ENCODE assay signal across 24 mouse cellular contexts in the genomic region with DNA sequence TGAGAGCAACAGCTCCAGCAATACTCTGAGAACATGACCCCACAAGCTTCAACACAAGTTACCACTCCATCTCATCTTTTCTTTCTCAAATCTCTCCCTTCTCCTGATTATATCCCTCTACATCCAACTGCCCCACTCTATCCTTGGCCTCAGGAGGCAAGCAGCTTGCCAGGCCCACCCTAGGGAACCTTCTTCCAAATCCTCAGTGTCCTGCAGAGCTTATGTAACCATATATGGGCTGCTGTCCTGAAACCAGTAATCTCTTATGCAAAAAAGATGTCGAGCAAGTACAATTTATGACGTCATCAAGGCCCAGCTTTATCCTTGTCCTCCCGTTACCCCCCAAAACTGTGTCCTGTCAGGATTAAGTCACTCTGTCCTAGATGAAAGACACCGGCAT.
DNase-seq lines count a peak whose midpoint lies in the region; ATAC-seq and TF ChIP-seq lines count a peak whose summit lies in the region.
"Had no signal": no experiment of that assay in that cellular context is flagged by ENCODE, and none has a peak within 500 bp of the region (broad histone marks: within the 10 kb centered on the region; RNA-seq: fewer than 3 reads in every experiment).

No protein-coding gene starts in this region.

- peak; percentile 60 for DNase-seq in cerebellum, adult 11 months
- peak; percentile 73 to 79 for DNase-seq in cerebellum, adult 2 months
- peak; percentile 77 for DNase-seq in cerebellum, adult 9-11 months
- peak; percentile 69 to 75 for DNase-seq in cerebellum, postnatal 25 days
- DNase-seq in embryonic facial prominence, embryonic 10.5 days (ENCODE audit: low spot score) = no peak
- DNase-seq: adrenal gland, postnatal 10 days; adrenal gland, postnatal 36 days; embryo, embryonic 11 days; gastrocnemius, postnatal 25 days; heart, adult 18-20 months; heart, postnatal 10 days; heart, postnatal 36 days; kidney, adult 11 months; kidney, adult 9 months had no signal

- H3K36me3 ChIP-seq in embryonic facial prominence, embryonic 10.5 days (replicated peaks) = no peaks in the 10 kb centered on the region
- no peaks in the 10 kb centered on the region for H3K36me3 ChIP-seq in forebrain, embryonic 16.5 days (ENCODE audit: control insufficient read depth, insufficient read depth)
- H3K36me3 ChIP-seq: forebrain, embryonic 10.5 days; heart, embryonic 12.5 days; heart, embryonic 15.5 days; hindbrain, embryonic 10.5 days; hindbrain, embryonic 13.5 days; intestine, embryonic 15.5 days had no signal

- H3K27me3 ChIP-seq in cerebellum, adult 2 months (ENCODE audit: control insufficient read depth, insufficient read depth, low read length) = no peaks in the 10 kb centered on the region
- no peaks in the 10 kb centered on the region for H3K27me3 ChIP-seq in embryonic facial prominence, embryonic 10.5 days (replicated peaks; ENCODE audit: low read depth, poor library complexity, severe bottlenecking)
- H3K27me3 ChIP-seq in forebrain, embryonic 16.5 days (replicated peaks; ENCODE audit: control insufficient read depth, insufficient read depth, low read length) = no peaks in the 10 kb centered on the region
- H3K27me3 ChIP-seq: forebrain, embryonic 13.5 days; heart, embryonic 12.5 days; heart, embryonic 15.5 days; hindbrain, embryonic 13.5 days; intestine, embryonic 15.5 days had no signal

- no peak for ATAC-seq in cerebellum, adult (ENCODE audit: insufficient number of reproducible peaks, low FRiP score, low TSS enrichment)
- ATAC-seq in forebrain, embryonic 16.5 days = no peak
- no peak for ATAC-seq in megakaryocyte, adult 5-6 weeks (ENCODE audit: poor library complexity, severe bottlenecking)
- ATAC-seq: forebrain, embryonic 13.5 days; intestine, embryonic 15.5 days had no signal

- no peak for TF ChIP-seq POLR2A in cerebellum, adult 2 months (IDR thresholded peaks at IDR 0.05; ENCODE audit: borderline replicate concordance, insufficient read depth, low read length)

- peak overlapping the region; percentile 81 for H3K27ac ChIP-seq in cerebellum, adult 2 months (ENCODE audit: insufficient read depth, low read length)
- H3K27ac ChIP-seq in embryonic facial prominence, embryonic 10.5 days (replicated peaks) = no peak overlapping the region
- no peak overlapping the region for H3K27ac ChIP-seq in forebrain, embryonic 16.5 days (ENCODE audit: low read length)
- H3K27ac ChIP-seq: forebrain, embryonic 10.5 days; forebrain, embryonic 13.5 days; heart, embryonic 15.5 days; hindbrain, embryonic 10.5 days; hindbrain, embryonic 13.5 days; intestine, embryonic 15.5 days had no signal

- peaks cover 50% of the 10 kb centered on the region for H3K4me1 ChIP-seq in cerebellum, adult 2 months (ENCODE audit: control insufficient read depth, insufficient read depth, low read length)
- no peaks in the 10 kb centered on the region for H3K4me1 ChIP-seq in embryonic facial prominence, embryonic 10.5 days
- no peaks in the 10 kb centered on the region for H3K4me1 ChIP-seq in forebrain, embryonic 16.5 days (replicated peaks; ENCODE audit: control insufficient read depth, insufficient read depth, low read length)
- H3K4me1 ChIP-seq: forebrain, embryonic 10.5 days; forebrain, embryonic 13.5 days; heart, embryonic 12.5 days; heart, embryonic 15.5 days; hindbrain, embryonic 10.5 days; intestine, embryonic 15.5 days had no signal

- no peaks in the 10 kb centered on the region for H3K9me3 ChIP-seq in embryonic facial prominence, embryonic 10.5 days
- no peaks in the 10 kb centered on the region for H3K9me3 ChIP-seq in forebrain, embryonic 16.5 days (ENCODE audit: control insufficient read depth, low read length)
- H3K9me3 ChIP-seq: forebrain, embryonic 10.5 days; forebrain, embryonic 13.5 days; heart, embryonic 12.5 days; heart, embryonic 15.5 days; hindbrain, embryonic 10.5 days; hindbrain, embryonic 13.5 days; intestine, embryonic 15.5 days had no signal

- 20% methylated on average over 4 of the region's 4 CpGs for WGBS in cerebellum, adult 2 months
- 88% methylated on average over 4 of the region's 4 CpGs for WGBS in embryonic facial prominence, embryonic 10.5 days
- 86% methylated on average over 4 of the region's 4 CpGs for WGBS in forebrain, embryonic 16.5 days

- no peak overlapping the region for H3K4me3 ChIP-seq in cerebellum, adult 2 months (replicated peaks; ENCODE audit: insufficient read depth, low read depth, low read length)
- no peak overlapping the region for H3K4me3 ChIP-seq in embryonic facial prominence, embryonic 10.5 days
- no peak overlapping the region for H3K4me3 ChIP-seq in forebrain, embryonic 16.5 days (replicated peaks; ENCODE audit: low read length)
- H3K4me3 ChIP-seq: forebrain, embryonic 10.5 days; forebrain, embryonic 13.5 days; heart, embryonic 12.5 days; heart, embryonic 15.5 days; hindbrain, embryonic 10.5 days; hindbrain, embryonic 13.5 days; intestine, embryonic 15.5 days had no signal

- no peak for TF ChIP-seq CTCF in cerebellum, adult 2 months (IDR thresholded peaks at IDR 0.05; ENCODE audit: borderline replicate concordance, insufficient read depth, low read depth, low read length)

- no peak overlapping the region for H3K9ac ChIP-seq in forebrain, embryonic 16.5 days (replicated peaks; ENCODE audit: low read depth, low read length)
- H3K9ac ChIP-seq: forebrain, embryonic 13.5 days; heart, embryonic 12.5 days; heart, embryonic 15.5 days; hindbrain, embryonic 13.5 days; intestine, embryonic 15.5 days had no signal

- no peak overlapping the region for H3K4me2 ChIP-seq in forebrain, embryonic 16.5 days (ENCODE audit: low read length)
- H3K4me2 ChIP-seq: forebrain, embryonic 13.5 days; heart, embryonic 12.5 days; heart, embryonic 15.5 days; hindbrain, embryonic 13.5 days; intestine, embryonic 15.5 days had no signal
